Mouse (Mus musculus) E14TG2a.4 (cell line): ENCODE measurements around the gene Spef1.

ENCODE experiments used
- CTCF ChIP-seq: conservative IDR thresholded peaks from 2 replicates; pipeline ENCODE4 v1.5.1; 2014; ENCODE audit warnings: low read length
- NANOG ChIP-seq: IDR thresholded peaks from 2 replicates; pipeline ENCODE4 v1.6.1; 2014; ENCODE audit warnings: borderline replicate concordance, low read length, mixed read lengths

DNA sequence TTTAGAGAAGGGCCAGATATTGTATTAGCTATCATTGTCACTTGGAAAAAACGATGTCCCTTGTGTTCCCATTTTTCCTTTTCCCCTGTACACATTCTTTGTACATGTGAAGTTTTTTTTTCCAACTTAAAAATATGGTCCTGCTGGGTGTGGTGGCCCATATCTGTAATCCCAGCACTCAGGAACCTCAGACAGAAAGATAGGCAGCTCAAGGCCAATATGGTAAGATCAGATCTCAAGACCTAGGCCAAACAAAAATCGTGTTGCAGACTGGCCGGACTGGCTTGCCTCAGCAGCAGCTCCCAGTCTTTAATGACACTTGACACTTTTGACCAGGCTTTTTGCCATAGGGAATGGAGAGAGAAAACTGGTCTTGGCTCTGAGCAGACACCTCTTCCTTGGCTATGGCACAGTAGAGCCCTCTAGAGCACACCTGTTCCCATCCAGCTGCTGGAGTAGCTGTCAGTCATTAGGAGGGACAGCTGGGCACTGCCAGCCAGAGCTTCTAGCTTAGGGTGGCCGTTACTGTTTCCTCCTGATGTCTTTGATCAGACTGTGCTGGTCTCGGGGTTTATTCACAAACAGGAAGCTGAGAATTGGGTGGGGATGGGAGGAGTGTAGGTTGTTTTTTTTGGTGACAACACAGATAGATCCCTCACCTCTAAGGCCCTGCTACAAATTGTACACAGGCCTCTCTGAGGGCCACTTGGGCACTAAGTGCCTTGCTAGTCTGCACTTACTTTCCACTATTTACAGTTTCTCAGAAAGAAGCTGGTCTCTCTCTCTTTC lies 2.6 kb upstream of the Spef1 start:
- TF ChIP-seq CTCF (no peak), NANOG (no peak)
